Mouse (Mus musculus) liver, embryonic 16.5 days (tissue): ENCODE measurements at regions not wholly inside any gene's neighbourhood (a gene's known extent, or its start where the extent isn't known, plus 50 kb on each side); places are given as distances from the start of the nearest gene placed in this dataset.
A peak's percentile ranks its signal among the peaks of the same experiment; 100 is the strongest.

ENCODE experiments used
- ATAC-seq: fragments of 200-750 bp; cut with Nextera tagmentation; 2 replicates; pipeline ENCODE4 v1.8.0; 2017; ENCODE audit warnings: low read depth, mild to moderate bottlenecking, moderate number of reproducible peaks, moderate library complexity
- H3K27ac ChIP-seq: fragments of 300-500 bp; sonication (generic); 2 replicates; pipeline ENCODE4 v1.5.1; 2014; ENCODE audit warnings: mild to moderate bottlenecking, low read length
- H3K27me3 ChIP-seq: fragments of 300-500 bp; sonication (generic); 2 replicates; pipeline ENCODE4 v1.6.1; 2014; ENCODE audit warnings: low read depth, low read length, mixed read lengths; ENCODE audit not compliant: control insufficient read depth, insufficient read depth
- H3K36me3 ChIP-seq: fragments of 300-500 bp; sonication (generic); 2 replicates; pipeline ENCODE4 v1.6.1; 2014; ENCODE audit warnings: mild to moderate bottlenecking; ENCODE audit not compliant: control insufficient read depth, insufficient read depth
- H3K4me1 ChIP-seq: fragments of 300-500 bp; sonication (generic); 2 replicates; pipeline ENCODE4 v1.6.1; 2014; ENCODE audit warnings: low read depth, low read length, mixed read lengths; ENCODE audit not compliant: control insufficient read depth
- H3K4me2 ChIP-seq: fragments of 300-500 bp; sonication (generic); 2 replicates; pipeline ENCODE4 v1.6.1; 2014; ENCODE audit warnings: low read depth, low read length, mixed read lengths
- H3K4me3 ChIP-seq: fragments of 300-500 bp; sonication (generic); 2 replicates; pipeline ENCODE4 v1.5.1; 2014; ENCODE audit warnings: low read depth, mild to moderate bottlenecking, low read length
- H3K9ac ChIP-seq: fragments of 300-500 bp; sonication (generic); 2 replicates; pipeline ENCODE4 v1.6.1; 2014; ENCODE audit warnings: low read depth, low read length
- H3K9me3 ChIP-seq: fragments of 300-500 bp; sonication (generic); replicated peaks from 2 replicates; pipeline ENCODE4 v1.6.1; 2016; ENCODE audit warnings: low read length; ENCODE audit not compliant: control insufficient read depth
- WGBS: fragments of 180-500 bp; shearing (Covaris S2); extraction: QIAGEN DNeasy Blood & Tissue Kit; methylation state at CpG from one replicate; pipeline ENCODE4 v1.1.7; 2014; ENCODE audit not compliant: insufficient replicate concordance; 5-methylcytosine and 5-hydroxymethylcytosine counted together

GRCm38 (mm10) chr6:50847548-50847947, 193.3 kb upstream of the Npvf start:
- H3K27ac ChIP-seq: no peak overlapping the region
- H3K9me3 ChIP-seq: no peaks in the 10 kb centered on the region
- no peak overlapping the region for H3K4me3 ChIP-seq
- H3K36me3 ChIP-seq: no peaks in the 10 kb centered on the region
- no peak overlapping the region for H3K4me2 ChIP-seq
- WGBS: 57% methylated on average over 7 of the region's 7 CpGs
- H3K4me1 ChIP-seq: no peaks in the 10 kb centered on the region
- ATAC-seq: no peak
- no peaks in the 10 kb centered on the region; the same call in 1 of the 2 replicates for H3K27me3 ChIP-seq
- no peak overlapping the region for H3K9ac ChIP-seq

GRCm38 (mm10) chr6:50859162-50859561, 204.9 kb upstream of the Npvf start:
- Histone ChIP-seq H3K4me2 (no peak overlapping the region), H3K9ac (no peak overlapping the region), H3K27ac (no peak overlapping the region), H3K4me1 (no peaks in the 10 kb centered on the region), H3K36me3 (no peaks in the 10 kb centered on the region), H3K9me3 (no peaks in the 10 kb centered on the region), H3K27me3 (no peaks in the 10 kb centered on the region), H3K4me3 (no peak overlapping the region)
- ATAC-seq: no peak
- 58% methylated on average over 4 of the region's 4 CpGs for WGBS

GRCm38 (mm10) chr6:50877991-50878390, 223.8 kb upstream of the Npvf start:
- no peak overlapping the region for H3K4me2 ChIP-seq
- WGBS: 43% methylated on average over 5 of the region's 5 CpGs
- no peak for ATAC-seq

GRCm38 (mm10) chr6:50882298-50882697, 228.1 kb upstream of the Npvf start:
- Histone ChIP-seq H3K27ac (no peak overlapping the region), H3K27me3 (no peaks in the 10 kb centered on the region), H3K36me3 (no peaks in the 10 kb centered on the region), H3K4me3 (no peak overlapping the region), H3K9ac (no peak overlapping the region), H3K9me3 (no peaks in the 10 kb centered on the region), H3K4me2 (no peak overlapping the region), H3K4me1 (no peaks in the 10 kb centered on the region)
- ATAC-seq: 0 out of 2 replicates have a peak, but pooled peaks have one; percentile 16
- WGBS: 13% methylated on average over 3 of the region's 3 CpGs

More at GRCm38 (mm10) chr6:50877991-50878390, 223.8 kb upstream of the Npvf start:
- Histone ChIP-seq H3K4me1 (no peaks in the 10 kb centered on the region), H3K27me3 (no peaks in the 10 kb centered on the region), H3K36me3 (no peaks in the 10 kb centered on the region), H3K27ac (no peak overlapping the region), H3K9ac (no peak overlapping the region), H3K4me3 (no peak overlapping the region), H3K9me3 (no peaks in the 10 kb centered on the region)

GRCm38 (mm10) chr6:50882759-50883158, 228.5 kb upstream of the Npvf start:
- H3K36me3 ChIP-seq: no peaks in the 10 kb centered on the region
- no peak overlapping the region for H3K4me3 ChIP-seq
- no peak overlapping the region for H3K4me2 ChIP-seq
- no peak for ATAC-seq
- no peaks in the 10 kb centered on the region for H3K27me3 ChIP-seq
- WGBS: 32% methylated on average over 4 of the region's 4 CpGs
- H3K9me3 ChIP-seq: no peaks in the 10 kb centered on the region
- H3K4me1 ChIP-seq: no peaks in the 10 kb centered on the region
- H3K27ac ChIP-seq: no peak overlapping the region
- H3K9ac ChIP-seq: no peak overlapping the region

- H3K27me3 ChIP-seq: no peaks in the 10 kb centered on the region; the same call in 1 of the 2 replicates
- no peaks in the 10 kb centered on the region for H3K36me3 ChIP-seq
- no peak overlapping the region for H3K9ac ChIP-seq
- H3K4me3 ChIP-seq: no peak overlapping the region
- peaks cover 5% of the 10 kb centered on the region; the same call in 1 of the 2 replicates for H3K4me1 ChIP-seq
- ATAC-seq: no peak
- no peak overlapping the region for H3K4me2 ChIP-seq
- no peak overlapping the region for H3K27ac ChIP-seq
- 70% methylated on average over 4 of the region's 4 CpGs for WGBS
- no peaks in the 10 kb centered on the region for H3K9me3 ChIP-seq
Measured at GRCm38 (mm10) chr6:50885031-50885430, 230.8 kb upstream of the Npvf start.

- Histone ChIP-seq H3K4me3 (no peak overlapping the region), H3K9ac (no peak overlapping the region), H3K4me2 (no peak overlapping the region), H3K27ac (no peak overlapping the region), H3K27me3 (no peaks in the 10 kb centered on the region; the same call in 1 of the 2 replicates), H3K36me3 (no peaks in the 10 kb centered on the region), H3K9me3 (no peaks in the 10 kb centered on the region), H3K4me1 (peaks cover 11% of the 10 kb centered on the region)
- 73% methylated on average over 8 of the region's 8 CpGs for WGBS
- ATAC-seq: no peak
Measured at GRCm38 (mm10) chr6:50885771-50886360, 231.6 kb upstream of the Npvf start.

GRCm38 (mm10) chr6:50890370-50891204, 236.3 kb upstream of the Npvf start:
- Histone ChIP-seq H3K27ac (peak overlapping the region; percentile 88), H3K27me3 (no peaks in the 10 kb centered on the region; the same call in 1 of the 2 replicates), H3K4me3 (peak overlapping the region; percentile 20), H3K4me2 (peak overlapping the region; percentile 44), H3K9me3 (no peaks in the 10 kb centered on the region), H3K9ac (peak overlapping the region; percentile 47), H3K36me3 (no peaks in the 10 kb centered on the region), H3K4me1 (peaks cover 20% of the 10 kb centered on the region)
- peak; percentile 98 for ATAC-seq
- WGBS: 7% methylated on average over 25 of the region's 25 CpGs

GRCm38 (mm10) chr6:50891205-50891526, 236.9 kb upstream of the Npvf start:
- WGBS: 20% methylated on average over 3 of the region's 3 CpGs

More at GRCm38 (mm10) chr6:50891205-50891526, 236.9 kb upstream of the Npvf start:
- Histone ChIP-seq H3K9ac (no peak overlapping the region), H3K4me3 (no peak overlapping the region), H3K27me3 (no peaks in the 10 kb centered on the region; the same call in 1 of the 2 replicates), H3K9me3 (no peaks in the 10 kb centered on the region), H3K4me1 (peaks cover 20% of the 10 kb centered on the region), H3K4me2 (peak overlapping the region; percentile 40), H3K27ac (peak overlapping the region; percentile 88), H3K36me3 (no peaks in the 10 kb centered on the region)
- ATAC-seq: peak; percentile 23; the same call in 1 of the 2 replicates
